Mouse (Mus musculus): ENCODE data around the gene Rngtt. TPM values are rescaled to one million over a fixed set of nuclear protein-coding genes. Genes with fewer than 3 reads are reported as not detected.

The Rngtt gene
- total and polyA plus RNA-seq, 3 experiments = 15.0 to 18.7 TPM; not detected in 1

DNA sequence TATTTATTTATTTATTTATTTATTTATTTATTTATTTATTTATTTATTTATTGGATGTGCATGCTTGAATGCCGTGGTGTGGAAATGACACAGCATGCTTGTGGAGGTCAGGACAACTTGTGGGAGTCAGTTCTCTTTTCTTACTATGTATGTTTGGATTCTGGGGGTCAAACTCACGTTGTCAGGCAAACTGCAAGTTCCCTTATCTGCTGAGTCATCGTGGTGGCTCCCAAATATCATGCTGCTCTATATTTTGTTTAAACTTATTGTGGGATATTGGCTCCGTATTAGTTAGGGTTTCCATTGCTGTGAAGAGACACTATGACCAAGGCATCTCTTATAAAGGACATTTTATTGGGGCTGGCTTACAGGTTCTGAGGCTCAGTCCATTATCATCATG is 21.0 kb downstream of the Rngtt start:
- no peaks in the 10 kb centered on the region for H3K27me3 ChIP-seq (ENCODE audit: control insufficient read depth in 1 of 2, insufficient read depth in 2 of 2, low read length in 2 of 2)
- DNase-seq (ENCODE audit: low read depth, low spot score) = peak; percentile 69
- H3K27ac ChIP-seq (ENCODE audit: control insufficient read depth, low read depth, low read length) = peak overlapping the region; percentile 24; the same call in 1 of the 2 replicates
- peaks cover 0 to 7% of the 10 kb centered on the region in 2 experiments; a peak in 2 of 4 replicates for H3K4me1 ChIP-seq (ENCODE audit: control insufficient read depth in 1 of 2, insufficient read depth in 2 of 2, low read length in 2 of 2)
- no peak overlapping the region for H3K4me3 ChIP-seq (ENCODE audit: control insufficient read depth in 1 of 2, insufficient read depth in 1 of 2, low read depth in 2 of 2, low read length in 2 of 2)
- no peaks in the 10 kb centered on the region for H3K9me3 ChIP-seq (replicated peaks; ENCODE audit: insufficient read depth, low read length)
- H3K36me3 ChIP-seq (ENCODE audit: control insufficient read depth in 1 of 2, insufficient read depth in 2 of 2, low read length in 2 of 2) = peaks cover 12 to 31% of the 10 kb centered on the region in 2 experiments
- TF ChIP-seq MYC (IDR thresholded peaks at IDR 0.05; ENCODE audit: low read depth, low read length) (no peak), GATA1 (IDR thresholded peaks at IDR 0.05; ENCODE audit: low read depth, low read length) (0 out of 2 replicates have a peak, but pooled peaks have one; percentile 10)
- H3K79me2 ChIP-seq (ENCODE audit: control insufficient read depth, insufficient read depth, low read length, poor library complexity) = no peaks in the 10 kb centered on the region
- H3K9ac ChIP-seq (ENCODE audit: control insufficient read depth, low read depth, low read length, poor library complexity, severe bottlenecking) = no peak overlapping the region

GRCm38 (mm10) chr4:33332956-33333455 is 22.9 kb downstream of the Rngtt start:
- Histone ChIP-seq H3K27ac (ENCODE audit: control insufficient read depth, low read depth, low read length) (no peak overlapping the region), H3K4me1 (ENCODE audit: control insufficient read depth in 1 of 2, insufficient read depth in 2 of 2, low read length in 2 of 2) (peaks cover 0 to 8% of the 10 kb centered on the region in 2 experiments), H3K36me3 (ENCODE audit: control insufficient read depth in 1 of 2, insufficient read depth in 2 of 2, low read length in 2 of 2) (peaks cover 24 to 26% of the 10 kb centered on the region in 2 experiments), H3K4me3 (ENCODE audit: control insufficient read depth in 1 of 2, insufficient read depth in 1 of 2, low read depth in 2 of 2, low read length in 2 of 2) (no peak overlapping the region), H3K27me3 (ENCODE audit: control insufficient read depth in 1 of 2, insufficient read depth in 2 of 2, low read length in 2 of 2) (no peaks in the 10 kb centered on the region), H3K9me3 (replicated peaks; ENCODE audit: insufficient read depth, low read length) (no peaks in the 10 kb centered on the region), H3K79me2 (ENCODE audit: control insufficient read depth, insufficient read depth, low read length, poor library complexity) (no peaks in the 10 kb centered on the region), H3K9ac (ENCODE audit: control insufficient read depth, low read depth, low read length, poor library complexity, severe bottlenecking) (no peak overlapping the region)
- TF ChIP-seq GATA1 (IDR thresholded peaks at IDR 0.05; ENCODE audit: low read depth, low read length) = no peak
- DNase-seq (ENCODE audit: low read depth, low spot score) = no peak

DNA sequence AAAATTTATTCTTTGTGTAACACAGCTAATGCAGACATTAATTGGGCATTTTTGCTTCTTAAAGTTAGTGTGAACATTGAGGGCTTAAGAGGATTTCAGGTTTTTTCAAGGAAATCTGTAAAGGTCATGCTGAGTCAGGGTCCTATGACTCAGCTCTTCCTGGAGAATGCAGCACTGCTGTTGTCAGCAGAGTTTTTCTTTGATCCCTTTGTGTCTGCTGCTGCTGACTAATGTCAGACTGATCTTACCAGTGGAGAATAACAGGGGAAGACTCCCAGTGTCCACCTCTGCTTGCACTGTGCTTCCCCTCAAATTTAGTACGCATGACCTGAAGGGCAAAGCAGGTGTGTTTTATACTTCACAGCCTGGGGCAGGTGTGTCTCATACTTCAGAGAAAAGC is 27.9 kb downstream of the Rngtt start:
- peak; percentile 60 for DNase-seq (ENCODE audit: low read depth, low spot score)
- peaks cover 16 to 29% of the 10 kb centered on the region in 2 experiments for H3K36me3 ChIP-seq (ENCODE audit: control insufficient read depth in 1 of 2, insufficient read depth in 2 of 2, low read length in 2 of 2)
- H3K9me3 ChIP-seq (replicated peaks; ENCODE audit: insufficient read depth, low read length) = no peaks in the 10 kb centered on the region
- H3K79me2 ChIP-seq (ENCODE audit: control insufficient read depth, insufficient read depth, low read length, poor library complexity) = no peaks in the 10 kb centered on the region
- peaks cover 0 to 4% of the 10 kb centered on the region in 2 experiments; a peak in 2 of 4 replicates for H3K4me1 ChIP-seq (ENCODE audit: control insufficient read depth in 1 of 2, insufficient read depth in 2 of 2, low read length in 2 of 2)
- TF ChIP-seq GATA1 (IDR thresholded peaks at IDR 0.05; ENCODE audit: low read depth, low read length) = no peak
- peak; percentile 47; the same call in 1 of the 2 replicates for TF ChIP-seq MAFK (IDR thresholded peaks at IDR 0.05; ENCODE audit: borderline replicate concordance, low read depth, low read length)
- TF ChIP-seq RAD21 (IDR thresholded peaks at IDR 0.05; ENCODE audit: low read depth, low read length) = no peak
- no peak for TF ChIP-seq GABPA (IDR thresholded peaks at IDR 0.05; ENCODE audit: low read depth, low read length)
- TF ChIP-seq TAL1 (IDR thresholded peaks at IDR 0.05; ENCODE audit: low read length) = no peak
- TF ChIP-seq KAT2A (conservative IDR thresholded peaks at IDR 0.05; ENCODE audit: low read depth, low read length) = no peak
- no peak for TF ChIP-seq BHLHE40 (IDR thresholded peaks at IDR 0.05; ENCODE audit: borderline replicate concordance, low read depth, low read length)
- TF ChIP-seq ZKSCAN1 (IDR thresholded peaks at IDR 0.05; ENCODE audit: low read depth, low read length) = no peak
- no peak for TF ChIP-seq MYB (IDR thresholded peaks at IDR 0.05; ENCODE audit: low read depth, low read length)
- no peak for TF ChIP-seq MAX (IDR thresholded peaks at IDR 0.05; ENCODE audit: low read length)
- TF ChIP-seq MEF2A (IDR thresholded peaks at IDR 0.05; ENCODE audit: extremely low read depth, insufficient replicate concordance, low read depth, low read length, poor library complexity, severe bottlenecking) = no peak
- TF ChIP-seq ELF1 (IDR thresholded peaks at IDR 0.05; ENCODE audit: low read depth, low read length) = no peak
- peak; percentile 28; the same call in 1 of the 2 replicates for TF ChIP-seq ETS1 (IDR thresholded peaks at IDR 0.05; ENCODE audit: low read depth, low read length)
- H3K27me3 ChIP-seq (ENCODE audit: control insufficient read depth in 1 of 2, insufficient read depth in 2 of 2, low read length in 2 of 2) = no peaks in the 10 kb centered on the region
- no peak overlapping the region for H3K9ac ChIP-seq (ENCODE audit: control insufficient read depth, low read depth, low read length, poor library complexity, severe bottlenecking)
- H3K27ac ChIP-seq (ENCODE audit: control insufficient read depth, low read depth, low read length) = no peak overlapping the region; the same call in 1 of the 2 replicates
- no peak overlapping the region for H3K4me3 ChIP-seq (ENCODE audit: control insufficient read depth in 1 of 2, insufficient read depth in 1 of 2, low read depth in 2 of 2, low read length in 2 of 2)
